Mouse (Mus musculus): ENCODE results near the gene Wnt4. TPM values are rescaled to one million over a fixed set of nuclear protein-coding genes. Genes with fewer than 3 reads are reported as not detected.

Wnt4 gene
- polyA plus RNA-seq, 1 experiment from 2014 or later = 2.2 TPM

Other genes starting within 250 kb of the Wnt4 start
- 3.5 and 3.7 TPM in 2 replicates for gene Zbtb40, start 228.7 kb upstream of the Wnt4 start, polyA plus RNA-seq (2014; fragmentation: Nextera tagmentation; extraction: Ambion mirVana)
- 525 and 599 TPM in 2 replicates for gene Cdc42, start 80.2 kb downstream of the Wnt4 start, polyA plus RNA-seq (2014; fragmentation: Nextera tagmentation; extraction: Ambion mirVana)
- not detected in 2 replicates for gene Cela3a, start 132.3 kb downstream of the Wnt4 start, polyA plus RNA-seq (2014; fragmentation: Nextera tagmentation; extraction: Ambion mirVana)
- gene Cela3b, start 153.1 kb downstream of the Wnt4 start, polyA plus RNA-seq (2014; fragmentation: Nextera tagmentation; extraction: Ambion mirVana) = not detected in 2 replicates
- gene 1700013G24Rik, start 175.8 kb downstream of the Wnt4 start, polyA plus RNA-seq (2014; fragmentation: Nextera tagmentation; extraction: Ambion mirVana) = not detected in 2 replicates
- 55.5 and 56.4 TPM in 2 replicates for gene Hspg2, start 191.3 kb downstream of the Wnt4 start, polyA plus RNA-seq (2014; fragmentation: Nextera tagmentation; extraction: Ambion mirVana)

Data from heart, embryonic 11.5 days (tissue).